In genomic region chr5:64298331-64299036, GRCm38 (mm10) we compare ENCODE assay signal across 8 mouse cellular contexts.
A peak's percentile ranks its signal among the peaks of the same experiment; 100 is the strongest.
DNase-seq lines count a peak whose midpoint lies in the region; ATAC-seq lines count a peak whose summit lies in the region.

No protein-coding gene starts in this region.

- H3K36me3 ChIP-seq in heart, embryonic 14.5 days (ENCODE audit: control insufficient read depth, insufficient read depth, low read length), result peaks cover 24% of the 10 kb centered on the region
- H3K36me3 ChIP-seq in midbrain, embryonic 10.5 days, result peaks cover 29% of the 10 kb centered on the region

- no peaks in the 10 kb centered on the region for H3K9me3 ChIP-seq in heart, embryonic 14.5 days (ENCODE audit: control insufficient read depth, low read length)
- no peaks in the 10 kb centered on the region for H3K9me3 ChIP-seq in midbrain, embryonic 10.5 days (replicated peaks)

- no peak overlapping the region for H3K9ac ChIP-seq in heart, embryonic 14.5 days (ENCODE audit: low read length)

- H3K27ac ChIP-seq in heart, embryonic 14.5 days (replicated peaks in 1 of 2; ENCODE audit: control insufficient read depth in 1 of 2, insufficient read depth in 1 of 2, low read depth in 2 of 2, low read length in 2 of 2), result 0 out of 4 replicates have a peak overlapping the region, but pooled peaks have one; percentile 19 to 30
- H3K27ac ChIP-seq in midbrain, embryonic 10.5 days (replicated peaks), result peak overlapping the region; percentile 71

- peaks cover 11 to 23% of the 10 kb centered on the region in 2 experiments for H3K4me1 ChIP-seq in heart, embryonic 14.5 days (ENCODE audit: control insufficient read depth in 2 of 2, insufficient read depth in 2 of 2, low read length in 2 of 2)
- peaks cover 44% of the 10 kb centered on the region for H3K4me1 ChIP-seq in midbrain, embryonic 10.5 days

- peak overlapping the region; percentile 18 for H3K4me2 ChIP-seq in heart, embryonic 14.5 days (ENCODE audit: low read length)

- H3K27me3 ChIP-seq in heart, embryonic 14.5 days (ENCODE audit: control insufficient read depth, insufficient read depth, low read length), result no peaks in the 10 kb centered on the region
- no peaks in the 10 kb centered on the region for H3K27me3 ChIP-seq in midbrain, embryonic 10.5 days (ENCODE audit: low read depth, poor library complexity, severe bottlenecking)

- peak; percentile 91 for DNase-seq in NIH3T3 (ENCODE audit: low read depth)
- DNase-seq in c-Kit-positive CD71-negative TER-119-negative erythroid progenitor cells, embryonic 14.5 days (ENCODE audit: low read depth), result peak; percentile 48
- peak; percentile 69 for DNase-seq in kidney, postnatal 14 days
- DNase-seq in midbrain, embryonic 10.5 days (ENCODE audit: low spot score), result no peak
- DNase-seq in right cerebral cortex, adult 18-20 months, result no peak
- no peak for DNase-seq in thymus, postnatal 36 days
- DNase-seq in c-Kit-positive CD71-positive TER-119-positive erythroid progenitor cells, embryonic 14.5 days (ENCODE audit: low spot score), result no peak

- 43% methylated on average over 20 of the region's 20 CpGs for WGBS in heart, embryonic 14.5 days
- WGBS in midbrain, embryonic 10.5 days, result 54% methylated on average over 20 of the region's 20 CpGs

- ATAC-seq in heart, embryonic 14.5 days (ENCODE audit: insufficient number of reproducible peaks, insufficient read depth, low FRiP score, low read depth), result no peak

- H3K4me3 ChIP-seq in heart, embryonic 14.5 days (ENCODE audit: control insufficient read depth in 1 of 2, insufficient read depth in 1 of 2, low read depth in 1 of 2, low read length in 2 of 2), result no peak overlapping the region
- H3K4me3 ChIP-seq in midbrain, embryonic 10.5 days, result peak overlapping the region; percentile 14; the same call in 1 of the 2 replicates

Comparison
In these comparisons a context has a peak if more than half of its experiments do, and no peak if none do; other contexts are left out.
1. DNase-seq: peak in NIH3T3 (single experiment), c-Kit-positive CD71-negative TER-119-negative erythroid progenitor cells, embryonic 14.5 days (single experiment) and kidney, postnatal 14 days (single experiment); none in midbrain, embryonic 10.5 days (single experiment), right cerebral cortex, adult 18-20 months (single experiment), thymus, postnatal 36 days (0 of 2) and c-Kit-positive CD71-positive TER-119-positive erythroid progenitor cells, embryonic 14.5 days (single experiment).